8 mouse cellular contexts compared by ENCODE assay signal in the genomic region with DNA sequence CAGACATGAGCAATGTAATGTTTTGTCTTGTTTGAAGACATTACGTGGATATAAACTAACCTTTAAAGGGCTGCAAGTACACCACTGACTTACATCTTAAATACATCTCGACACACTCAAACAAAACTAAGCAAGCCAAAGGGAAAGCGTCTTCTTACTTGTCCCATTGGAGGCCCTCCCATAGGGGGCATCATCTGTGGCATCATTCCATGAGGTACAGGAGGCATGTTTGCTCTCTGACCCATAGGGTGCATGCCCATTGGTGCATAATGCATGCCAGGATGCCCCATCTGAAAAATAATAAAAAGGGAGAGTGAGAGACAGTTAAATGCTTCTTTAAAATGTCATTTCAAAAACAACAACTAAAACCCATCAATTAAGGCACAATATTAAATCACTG. TPM values are rescaled to one million over a fixed set of nuclear protein-coding genes. Genes with fewer than 3 reads are reported as not detected.
DNase-seq lines count a peak whose midpoint lies in the region; ATAC-seq lines count a peak whose summit lies in the region.

No protein-coding gene starts in this region.

- H3K27me3 ChIP-seq in embryonic facial prominence, embryonic 14.5 days (replicated peaks; ENCODE audit: control insufficient read depth, insufficient read depth, low read length), result no peaks in the 10 kb centered on the region
- no peaks in the 10 kb centered on the region for H3K27me3 ChIP-seq in neural tube, embryonic 14.5 days (ENCODE audit: control insufficient read depth, insufficient read depth, low read length)

- peak overlapping the region; percentile 19; the same call in 1 of the 2 replicates for H3K9ac ChIP-seq in embryonic facial prominence, embryonic 14.5 days (ENCODE audit: low read depth, low read length)
- H3K9ac ChIP-seq in neural tube, embryonic 14.5 days (replicated peaks; ENCODE audit: low read depth, low read length), result no peak overlapping the region

- H3K9me3 ChIP-seq in embryonic facial prominence, embryonic 14.5 days (ENCODE audit: control insufficient read depth, low read length), result no peaks in the 10 kb centered on the region
- no peaks in the 10 kb centered on the region for H3K9me3 ChIP-seq in neural tube, embryonic 14.5 days (ENCODE audit: control insufficient read depth, low read length)

- H3K4me2 ChIP-seq in embryonic facial prominence, embryonic 14.5 days (ENCODE audit: low read depth, low read length), result peak overlapping the region; percentile 68
- H3K4me2 ChIP-seq in neural tube, embryonic 14.5 days (ENCODE audit: low read depth, low read length), result peak overlapping the region; percentile 58

- no peak for ATAC-seq in embryonic facial prominence, embryonic 14.5 days (ENCODE audit: low read depth)
- ATAC-seq in neural tube, embryonic 14.5 days (ENCODE audit: low read depth), result no peak

- H3K36me3 ChIP-seq in embryonic facial prominence, embryonic 14.5 days (ENCODE audit: control insufficient read depth, insufficient read depth, low read length), result peaks cover 26% of the 10 kb centered on the region
- peaks cover 9% of the 10 kb centered on the region; the same call in 1 of the 2 replicates for H3K36me3 ChIP-seq in neural tube, embryonic 14.5 days (ENCODE audit: control insufficient read depth, insufficient read depth, low read length)

- H3K4me1 ChIP-seq in embryonic facial prominence, embryonic 14.5 days (ENCODE audit: control insufficient read depth, insufficient read depth, low read length), result peaks cover 16% of the 10 kb centered on the region
- peaks cover 11% of the 10 kb centered on the region for H3K4me1 ChIP-seq in neural tube, embryonic 14.5 days (ENCODE audit: control insufficient read depth, insufficient read depth, low read length)

- 69% methylated on average over 3 of the region's 3 CpGs for WGBS in embryonic facial prominence, embryonic 14.5 days
- WGBS in neural tube, embryonic 14.5 days, result 74% methylated on average over 3 of the region's 3 CpGs

- peak; percentile 6 for DNase-seq in layer of hippocampus, adult 9-11 months
- no peak for DNase-seq in layer of hippocampus, postnatal 25 days (ENCODE audit: extremely low spot score in 1 of 2, low spot score in 1 of 2)
- peak; percentile 69 for DNase-seq in R1 (ENCODE audit: low read depth, low spot score)
- peak; percentile 3 for DNase-seq in embryonic facial prominence, embryonic 14.5 days (ENCODE audit: low spot score)
- DNase-seq in kidney, postnatal 10 days, result peak; percentile 7
- no peak for DNase-seq in adrenal gland, postnatal 36 days
- no peak for DNase-seq in gastrocnemius, adult 18-20 months (ENCODE audit: low spot score)

- H3K4me3 ChIP-seq in embryonic facial prominence, embryonic 14.5 days (ENCODE audit: low read depth, low read length), result peak overlapping the region; percentile 90
- peak overlapping the region; percentile 85 for H3K4me3 ChIP-seq in neural tube, embryonic 14.5 days (ENCODE audit: low read depth, low read length)

- H3K27ac ChIP-seq in embryonic facial prominence, embryonic 14.5 days (replicated peaks; ENCODE audit: low read depth, low read length), result no peak overlapping the region
- H3K27ac ChIP-seq in neural tube, embryonic 14.5 days (ENCODE audit: low read depth, low read length), result no peak overlapping the region

RNA-seq across cellular contexts. Expression of gene Prpf40a, which starts 1.3 kb away (rescaled TPM):
- 10 to 100 TPM; 41.1 to 47.7 TPM for total RNA-seq in layer of hippocampus, postnatal 25 days (2021)
- polyA plus RNA-seq in embryonic facial prominence, embryonic 14.5 days (2014; fragmentation: Nextera tagmentation; extraction: Ambion mirVana), result 132 and 151 TPM in 2 replicates
- polyA plus RNA-seq in neural tube, embryonic 14.5 days (2014; fragmentation: Nextera tagmentation; extraction: Ambion mirVana), result 110 and 118 TPM in 2 replicates
- total RNA-seq in adrenal gland, postnatal 36 days (2021), result 10 to 100 TPM; 75.9 to 78.6 TPM
- total RNA-seq in gastrocnemius, adult 18-20 months (2021), result 10 to 100 TPM; 30.8 to 32.2 TPM

RNA-seq across cellular contexts. Expression of gene Arl6ip6, which starts 1.7 kb away (rescaled TPM):
- 10 to 100 TPM; 12.0 to 12.7 TPM for total RNA-seq in layer of hippocampus, postnatal 25 days (2021)
- polyA plus RNA-seq in embryonic facial prominence, embryonic 14.5 days (2014; fragmentation: Nextera tagmentation; extraction: Ambion mirVana), result 44.9 and 48.2 TPM in 2 replicates
- 27.6 and 30.1 TPM in 2 replicates for polyA plus RNA-seq in neural tube, embryonic 14.5 days (2014; fragmentation: Nextera tagmentation; extraction: Ambion mirVana)
- 10 to 100 TPM; 22.5 to 30.9 TPM for total RNA-seq in adrenal gland, postnatal 36 days (2021)
- 10 to 100 TPM; 12.6 to 13.0 TPM for total RNA-seq in gastrocnemius, adult 18-20 months (2021)

Comparison
In these comparisons a context has a peak if more than half of its experiments do, and no peak if none do; other contexts are left out.
1. DNase-seq: peak in layer of hippocampus, adult 9-11 months (single experiment), R1 (single experiment), embryonic facial prominence, embryonic 14.5 days (single experiment) and kidney, postnatal 10 days (single experiment); none in layer of hippocampus, postnatal 25 days (0 of 2), adrenal gland, postnatal 36 days (0 of 2) and gastrocnemius, adult 18-20 months (single experiment).